Mouse (Mus musculus): ENCODE data around the gene Gab1.
A peak's percentile ranks its signal among the peaks of the same experiment; 100 is the strongest.

The Gab1 gene

GRCm38 (mm10) chr8:80739932-80740331, 140.4 kb downstream of the Gab1 start:
- no peak for DNase-seq (ENCODE audit: low read depth)

GRCm38 (mm10) chr8:80739155-80739924, 141.0 kb downstream of the Gab1 start, which contains the start of gene Smarca5:
Gene Smarca5 (minus strand): TSS chr8:80739497.
- peak; percentile 92 for DNase-seq (ENCODE audit: low read depth)

GRCm38 (mm10) chr8:80738388-80739154, 141.7 kb downstream of the Gab1 start:
- DNase-seq (ENCODE audit: low read depth): peak; percentile 36

- DNase-seq (ENCODE audit: low read depth): peak; percentile 15
Observed at GRCm38 (mm10) chr8:80738046-80738387, 142.3 kb downstream of the Gab1 start.

- DNase-seq (ENCODE audit: low read depth): no peak
Observed at GRCm38 (mm10) chr8:80732326-80732725, 148.0 kb downstream of the Gab1 start.

- no peak for DNase-seq (ENCODE audit: low read depth)
Observed at GRCm38 (mm10) chr8:80714461-80714860, 165.9 kb downstream of the Gab1 start.

Data from 416B (cell line).